Mouse (Mus musculus) cerebellum, postnatal 25 days (tissue): Measurements from ENCODE around the gene Ofcc1.
A peak's percentile ranks its signal among the peaks of the same experiment; 100 is the strongest.

Experiments
- DNase-seq, 2 experiments: peaks; one replicate each; pipeline ENCODE4 v3.0.0; 2021; ENCODE audit warnings: mixed read lengths in 2 of 2

Gene Ofcc1

DNA sequence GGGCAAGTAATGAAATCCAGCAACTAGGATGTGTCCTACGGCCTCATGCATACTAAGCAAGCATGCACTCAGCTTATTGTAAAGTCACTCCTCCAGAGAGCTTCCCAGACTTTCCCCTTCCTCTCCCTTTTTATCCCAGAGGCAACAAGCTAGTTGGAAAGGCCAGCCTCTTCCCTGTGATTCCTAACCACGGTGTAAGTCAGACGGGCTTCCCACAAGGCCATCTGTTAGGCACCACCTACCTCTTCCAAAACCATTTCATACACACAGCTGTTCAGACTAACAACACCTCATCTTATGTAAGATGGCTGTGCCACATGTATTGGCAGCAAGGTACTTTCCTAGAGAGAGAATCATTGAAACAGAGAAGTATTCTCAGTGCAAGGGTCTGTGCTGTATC lies 124.9 kb downstream of the Ofcc1 start:
- no peak for DNase-seq

DNA sequence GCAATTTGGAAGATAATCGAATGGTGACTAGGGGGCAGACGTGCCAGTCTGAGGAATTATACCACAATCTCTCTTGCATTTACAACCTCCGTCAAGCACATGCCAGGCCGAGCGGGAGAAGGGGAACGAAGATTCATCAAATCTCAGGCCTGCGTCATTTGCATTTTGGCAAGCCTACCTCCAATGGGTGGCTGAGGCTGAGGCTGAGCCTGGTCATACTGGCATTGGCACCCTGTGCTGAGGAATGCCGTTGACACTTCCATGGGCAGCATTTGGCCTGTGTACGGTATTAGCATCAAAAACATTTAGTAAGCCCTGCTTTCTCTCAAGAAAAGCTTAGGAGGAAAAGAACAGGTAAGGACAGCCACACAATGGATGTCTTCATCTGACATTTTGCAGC lies 152.9 kb downstream of the Ofcc1 start:
- DNase-seq: peak in 1 of 2 experiments; percentile 14

DNA sequence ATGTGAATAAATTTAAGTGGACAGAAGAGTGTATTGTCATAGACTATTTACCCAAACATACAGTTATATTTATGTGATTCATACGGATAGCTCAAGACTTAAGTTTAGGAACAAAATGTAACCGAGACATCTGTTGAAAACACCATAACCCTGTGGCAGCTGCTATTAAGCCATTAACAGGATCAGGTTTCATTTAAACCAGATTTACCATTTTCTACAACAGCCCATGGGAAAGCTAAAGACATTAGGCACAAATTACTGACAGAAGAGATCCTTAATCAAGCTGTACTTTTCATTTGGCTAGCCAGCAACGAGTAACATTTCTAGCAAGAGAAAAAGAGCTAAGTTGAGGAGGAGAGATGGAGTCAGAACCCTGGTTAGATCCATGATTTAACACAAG lies 179.5 kb downstream of the Ofcc1 start:
- DNase-seq: no peak

DNA sequence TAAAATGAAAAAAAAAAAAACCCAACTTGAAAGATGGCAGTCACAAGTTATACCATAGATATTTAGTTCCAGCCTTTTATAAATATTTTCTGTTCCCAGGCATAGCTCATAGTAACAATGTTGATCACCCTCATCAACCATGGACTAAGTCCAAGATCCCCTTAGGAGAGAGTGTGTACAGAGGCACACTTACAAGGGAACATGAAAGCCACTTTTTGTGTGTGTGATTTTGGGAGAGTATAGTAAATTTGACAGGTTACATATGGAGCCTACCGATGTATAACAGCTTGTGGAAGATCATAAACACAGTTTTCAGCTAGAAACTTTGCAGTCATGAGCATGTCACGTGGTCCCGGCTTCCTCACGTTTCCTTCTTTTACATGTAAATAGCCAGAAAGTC lies 189.5 kb downstream of the Ofcc1 start:
- no peak for DNase-seq

DNA sequence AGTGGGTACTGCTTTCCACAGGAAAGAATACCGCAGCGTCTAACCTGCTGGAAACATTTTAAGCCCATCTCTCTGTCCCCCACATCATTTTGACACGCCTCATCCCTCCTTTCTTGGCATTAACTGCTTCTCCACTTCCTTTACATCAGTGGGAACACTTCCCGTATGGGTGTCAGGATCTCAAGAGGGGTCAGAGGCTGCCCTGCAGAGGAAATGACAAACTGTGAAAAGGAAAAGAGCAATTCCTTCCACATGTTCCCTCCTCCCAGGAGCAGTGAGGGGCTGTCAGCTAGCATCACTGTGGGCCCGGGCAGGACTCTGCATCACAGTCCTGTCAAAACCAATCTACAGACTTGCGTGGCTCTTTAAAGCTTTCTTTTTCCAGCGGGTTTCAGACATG lies 193.4 kb downstream of the Ofcc1 start:
- DNase-seq: no peak

DNA sequence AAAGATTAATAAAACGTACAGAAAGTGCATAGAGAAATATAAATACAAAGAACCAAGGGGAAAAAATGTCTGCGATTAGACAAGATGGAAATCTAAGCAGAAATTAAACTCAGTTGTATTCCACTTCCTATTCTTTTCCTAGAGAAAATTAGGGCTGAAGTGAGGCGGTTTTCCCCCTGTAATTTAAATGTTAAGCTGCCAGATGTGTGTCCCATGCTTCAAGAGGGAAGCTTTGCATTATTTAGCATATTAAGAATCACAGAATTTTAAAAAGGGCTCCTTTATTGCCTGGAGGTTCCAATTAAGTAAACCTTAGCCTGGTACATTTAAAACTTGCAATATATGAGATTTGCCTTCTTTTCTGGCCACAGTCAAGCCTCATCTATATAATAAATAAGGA lies 205.8 kb downstream of the Ofcc1 start:
- DNase-seq: no peak

DNA sequence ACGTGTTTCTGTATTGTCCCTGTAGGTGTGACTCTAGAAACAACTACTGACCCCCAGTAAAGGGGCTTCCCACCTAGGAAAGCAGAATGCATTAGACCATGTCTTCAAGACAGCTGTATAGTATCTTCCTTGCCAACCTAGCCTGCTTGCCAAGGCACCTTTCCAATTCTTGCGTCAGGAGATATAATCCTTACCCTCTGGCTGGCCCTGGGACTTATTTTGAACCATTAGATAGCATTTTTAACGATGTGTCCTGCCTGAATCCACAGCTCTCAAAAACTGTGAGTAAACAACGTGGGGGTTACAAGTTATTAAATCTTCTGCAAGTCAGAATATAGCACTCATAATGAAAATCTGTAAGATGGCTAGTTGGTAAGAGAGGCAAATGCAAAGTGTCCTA lies 221.3 kb downstream of the Ofcc1 start:
- DNase-seq: no peak

DNA sequence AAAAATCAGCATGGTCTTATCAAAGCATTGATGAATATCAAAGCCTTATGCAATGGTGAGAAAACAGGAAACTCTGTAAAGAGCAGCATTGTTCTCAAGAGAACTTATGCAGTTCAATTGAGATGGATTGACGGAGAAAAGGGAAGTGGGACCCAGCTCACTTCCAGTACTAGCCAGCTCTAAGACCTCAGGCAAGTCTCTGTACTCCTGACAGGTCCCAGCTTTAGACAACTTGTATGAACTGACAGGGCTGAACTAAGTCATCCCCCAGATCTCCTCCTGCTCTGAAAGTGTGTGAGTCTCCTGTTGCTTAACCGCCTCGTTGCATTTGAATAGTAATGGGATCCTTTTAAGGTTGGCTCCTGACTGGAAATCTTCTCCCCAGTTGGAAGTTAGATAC lies 225.2 kb downstream of the Ofcc1 start:
- DNase-seq: no peak

DNA sequence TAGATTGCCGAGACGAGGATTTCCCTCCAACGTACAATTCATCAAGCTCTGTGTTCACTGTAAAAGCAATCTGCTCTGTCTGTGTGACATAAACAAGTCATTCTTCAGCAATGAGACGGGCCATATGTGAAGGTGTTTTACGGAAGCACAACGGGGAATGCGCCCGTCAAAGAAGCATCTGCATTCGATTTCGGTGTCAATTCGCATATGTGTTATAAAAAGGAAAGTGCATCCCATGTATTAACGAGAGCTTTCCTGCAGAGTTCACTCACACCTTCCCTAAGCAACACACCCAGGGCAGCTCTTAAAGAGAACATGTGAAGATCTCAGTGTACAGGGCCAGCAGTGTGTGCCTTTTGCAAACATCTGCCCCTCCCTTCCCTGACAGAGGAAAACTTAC lies 225.6 kb downstream of the Ofcc1 start:
- DNase-seq: no peak

DNA sequence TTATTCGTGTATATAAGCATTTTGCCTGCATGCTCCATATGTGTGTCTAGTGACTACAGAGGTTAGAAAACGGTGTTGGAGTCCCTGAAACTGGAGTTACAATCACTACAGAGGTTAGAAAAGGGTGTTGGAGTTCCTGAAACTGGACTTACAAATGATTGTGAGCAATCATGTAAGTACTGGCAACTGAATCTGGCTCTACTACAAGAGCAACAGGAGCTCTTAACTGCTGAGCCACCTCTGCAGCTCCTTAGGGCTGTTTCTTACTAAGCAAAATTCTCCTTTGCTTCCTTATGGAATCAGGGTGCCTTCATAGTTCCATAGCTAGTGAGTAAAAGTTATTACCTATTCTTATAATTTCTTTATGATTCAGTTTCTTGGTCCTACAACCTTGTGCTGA lies 237.4 kb downstream of the Ofcc1 start:
- DNase-seq: no peak

DNA sequence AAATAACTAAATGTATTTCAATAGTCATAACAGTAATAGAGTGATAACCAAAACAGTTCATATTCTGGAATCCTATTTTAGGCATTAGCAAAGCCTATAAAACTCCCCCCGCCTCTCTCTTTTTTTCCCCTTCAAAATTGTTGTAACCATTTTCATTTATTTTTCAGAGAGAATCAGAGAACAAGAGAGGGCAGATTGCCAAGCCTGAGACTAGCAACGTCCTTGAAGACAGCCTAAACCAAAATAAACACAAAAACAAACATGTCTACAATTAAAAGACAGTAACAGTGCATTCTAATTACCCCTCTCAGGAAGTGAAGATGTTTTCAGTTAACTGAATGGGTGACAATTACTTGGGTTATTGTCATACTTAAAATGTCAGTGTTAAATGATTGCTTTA lies 248.9 kb downstream of the Ofcc1 start:
- no peak for DNase-seq

DNA sequence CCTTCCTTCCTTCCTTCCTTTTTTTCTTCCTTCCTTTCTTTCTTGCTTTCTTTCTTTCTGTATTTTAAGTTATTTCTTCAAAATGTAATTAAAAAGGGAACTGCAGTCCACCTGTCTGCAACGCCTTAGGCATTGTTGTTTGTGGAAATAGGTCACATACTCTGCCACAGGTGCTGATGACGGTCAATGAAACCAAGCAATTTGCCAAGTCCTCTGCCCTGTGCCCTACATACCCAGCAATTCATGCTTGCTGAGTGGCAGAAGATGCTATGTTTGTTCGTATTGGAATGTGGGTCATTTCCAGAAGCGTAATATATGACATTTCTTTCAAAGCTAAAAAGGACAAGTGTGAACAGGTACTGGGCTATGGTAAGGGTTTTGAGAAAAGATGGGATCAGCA lies 285.0 kb downstream of the Ofcc1 start:
- DNase-seq: peak; percentile 51 to 61

DNA sequence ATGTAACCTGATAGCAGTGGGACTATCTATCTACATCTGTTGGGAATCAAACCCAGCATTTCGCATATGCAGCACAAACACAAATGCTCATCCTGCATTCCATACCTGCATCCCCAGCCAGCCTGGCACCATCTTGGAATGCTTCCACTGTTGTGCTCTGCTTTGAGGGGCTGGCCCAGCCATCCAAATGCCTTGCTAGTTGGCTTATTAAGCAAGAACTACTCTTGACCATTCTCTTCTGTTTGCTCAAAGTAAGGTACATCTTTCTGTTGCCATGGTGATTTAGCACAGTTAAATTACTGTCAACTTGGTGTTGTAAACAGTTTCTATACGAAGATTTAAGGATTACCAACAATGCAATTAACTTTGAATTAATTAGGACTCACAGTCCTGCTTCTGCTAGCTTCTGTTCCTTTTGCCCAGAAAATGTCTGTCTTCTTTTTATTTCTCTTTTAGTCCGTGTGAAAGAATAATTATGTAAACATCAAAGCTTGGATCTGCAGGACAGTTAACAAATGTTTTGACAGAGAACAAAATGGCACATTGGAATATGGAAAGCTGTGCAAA lies 286.3 kb downstream of the Ofcc1 start:
- DNase-seq: no peak

DNA sequence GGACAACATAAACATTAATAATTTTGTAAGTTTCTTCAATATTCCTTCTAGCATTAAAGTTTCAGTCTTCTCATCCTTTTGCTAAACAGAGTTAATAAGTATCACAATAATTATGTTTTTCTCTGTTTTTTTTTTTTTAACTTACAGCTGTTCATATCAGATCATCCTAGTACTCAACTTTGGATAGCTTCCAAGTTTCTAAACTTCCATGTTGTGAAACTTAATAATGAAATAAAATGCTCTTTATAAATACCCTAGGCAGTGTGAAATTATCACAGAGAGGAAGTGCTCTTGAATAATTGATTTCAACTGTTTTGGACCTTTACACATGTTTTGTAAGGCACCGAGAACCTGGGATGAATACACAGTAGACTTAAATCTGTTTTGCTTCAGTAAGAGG lies 291.2 kb downstream of the Ofcc1 start:
- DNase-seq: no peak

DNA sequence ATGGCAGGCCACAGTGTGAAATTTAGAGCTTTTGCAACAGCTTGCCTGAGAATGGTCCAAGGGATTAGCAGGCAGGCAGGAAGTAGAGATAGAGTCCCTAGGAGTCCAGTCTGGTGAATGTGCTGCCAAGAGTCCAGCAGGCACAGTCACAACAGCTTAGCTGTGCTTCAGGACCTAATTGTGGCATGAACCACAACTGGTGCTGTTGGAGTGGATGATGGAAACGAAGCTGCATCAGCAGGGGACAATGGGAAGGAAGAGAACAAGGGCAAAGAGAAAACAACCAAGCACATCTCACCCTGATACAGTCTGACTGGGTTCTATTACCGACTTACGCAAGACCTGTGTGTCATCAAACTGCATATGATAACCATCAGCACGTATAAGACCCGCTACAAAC lies 300.0 kb downstream of the Ofcc1 start:
- DNase-seq: peak; percentile 80 to 82

DNA sequence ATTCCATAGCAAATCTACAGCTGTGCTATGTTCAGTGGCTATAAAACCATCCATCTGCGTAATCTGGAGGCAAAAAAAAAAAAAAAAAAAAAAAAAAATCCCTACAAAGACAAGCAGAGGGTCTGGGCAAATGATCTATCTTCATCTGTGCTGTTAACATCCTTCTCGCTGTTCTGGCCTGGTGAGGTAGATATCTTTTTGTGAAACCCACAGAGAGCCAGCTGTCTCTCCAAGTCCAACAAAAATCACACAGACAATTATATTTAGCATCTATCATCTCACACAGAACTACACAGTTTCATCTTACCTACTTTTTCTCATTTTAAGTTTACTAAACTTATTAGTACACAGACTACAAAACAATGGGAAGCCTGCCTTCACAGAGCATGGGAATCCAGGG lies 323.4 kb downstream of the Ofcc1 start:
- DNase-seq: no peak

DNA sequence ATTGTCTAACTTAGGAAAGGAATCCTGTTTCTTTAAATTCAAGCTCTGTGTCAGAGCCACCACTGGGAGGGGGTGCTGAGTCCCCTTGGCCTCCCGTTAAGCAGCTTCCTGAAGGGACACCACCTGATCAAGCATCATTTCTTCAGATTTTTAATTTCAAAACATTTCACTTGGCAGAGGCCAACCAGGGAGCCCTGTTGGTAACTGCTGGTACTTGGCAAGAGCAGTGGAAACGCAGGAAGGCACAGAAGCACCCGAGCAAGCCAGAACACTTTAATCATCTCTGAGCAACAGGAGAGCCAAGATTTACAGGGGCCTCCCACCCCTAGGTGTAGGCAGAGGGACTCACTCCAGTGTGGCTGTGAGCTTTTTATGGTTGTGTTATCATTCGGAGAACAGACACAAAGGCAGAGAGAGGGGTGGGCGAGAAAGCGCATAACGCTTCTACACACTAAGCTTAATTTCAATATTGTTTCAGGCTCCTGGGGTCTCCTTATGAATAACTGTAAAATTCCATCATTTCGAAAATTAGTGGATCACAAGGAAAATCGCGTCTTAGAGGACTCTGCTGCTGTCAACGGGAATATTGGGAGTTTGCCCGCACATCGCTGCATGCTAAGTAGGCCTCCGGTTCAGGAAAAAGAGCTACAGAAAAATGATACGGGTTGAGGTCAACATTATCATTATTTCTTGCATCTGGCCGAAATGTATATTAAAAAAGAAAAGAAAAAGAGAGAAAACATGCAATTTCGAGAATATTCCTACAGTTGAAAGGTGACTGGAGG lies 324.1 kb downstream of the Ofcc1 start:
- DNase-seq: peak; percentile 80 to 81

DNA sequence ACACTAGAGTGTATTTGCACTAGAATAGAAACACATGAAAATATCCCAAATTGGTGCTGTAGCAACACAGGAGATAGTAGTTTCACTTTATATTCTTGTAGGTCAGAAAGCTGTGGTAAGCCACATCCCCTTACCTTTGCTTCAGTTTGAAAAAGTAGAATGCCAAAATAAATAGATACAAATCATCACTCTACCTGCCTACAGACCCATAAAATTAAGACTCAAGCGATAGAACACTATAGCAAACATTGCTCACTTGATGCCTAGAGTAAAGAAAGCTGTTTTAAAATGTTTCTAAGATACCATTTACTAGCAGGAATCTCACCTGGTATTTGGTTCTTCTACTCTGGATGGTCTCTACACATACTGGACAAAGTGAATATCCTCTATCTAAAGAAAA lies 331.8 kb downstream of the Ofcc1 start:
- DNase-seq: no peak

DNA sequence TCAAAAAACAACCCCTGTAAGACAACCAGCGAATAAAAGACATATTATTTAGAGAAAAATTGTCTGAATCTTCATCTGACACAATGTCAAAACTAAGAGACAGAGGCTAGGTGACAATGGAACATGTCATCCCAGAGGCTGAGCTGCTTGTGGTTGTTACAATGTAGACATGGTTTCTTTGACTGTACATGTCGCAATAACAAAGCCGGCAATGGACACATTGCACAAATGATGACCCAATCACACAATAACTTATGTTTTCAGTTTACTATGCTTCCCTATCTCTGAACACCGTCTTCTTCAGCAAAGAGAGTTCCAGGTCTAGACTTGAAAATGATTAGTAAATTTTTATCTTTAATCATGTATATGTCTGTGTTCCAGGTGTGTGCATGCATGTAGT lies 332.4 kb downstream of the Ofcc1 start:
- no peak for DNase-seq

DNA sequence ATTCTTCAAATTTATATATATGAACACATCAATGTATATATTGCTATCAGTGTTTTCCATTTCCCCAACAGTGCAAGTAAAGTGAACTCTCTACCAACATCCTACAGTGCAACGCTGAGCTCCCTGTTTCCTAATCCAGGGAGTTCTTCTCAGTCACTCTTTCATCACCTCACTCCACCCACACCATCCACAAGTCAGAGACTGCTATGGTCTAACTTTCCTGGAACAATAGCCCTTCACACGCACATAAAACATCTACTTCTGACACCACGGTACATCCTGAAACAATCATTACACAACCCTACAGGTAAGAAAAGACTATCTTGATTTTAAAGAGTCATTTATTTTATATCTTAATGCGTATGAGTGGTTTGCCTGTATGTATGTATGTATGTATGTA lies 335.4 kb downstream of the Ofcc1 start:
- no peak for DNase-seq

DNA sequence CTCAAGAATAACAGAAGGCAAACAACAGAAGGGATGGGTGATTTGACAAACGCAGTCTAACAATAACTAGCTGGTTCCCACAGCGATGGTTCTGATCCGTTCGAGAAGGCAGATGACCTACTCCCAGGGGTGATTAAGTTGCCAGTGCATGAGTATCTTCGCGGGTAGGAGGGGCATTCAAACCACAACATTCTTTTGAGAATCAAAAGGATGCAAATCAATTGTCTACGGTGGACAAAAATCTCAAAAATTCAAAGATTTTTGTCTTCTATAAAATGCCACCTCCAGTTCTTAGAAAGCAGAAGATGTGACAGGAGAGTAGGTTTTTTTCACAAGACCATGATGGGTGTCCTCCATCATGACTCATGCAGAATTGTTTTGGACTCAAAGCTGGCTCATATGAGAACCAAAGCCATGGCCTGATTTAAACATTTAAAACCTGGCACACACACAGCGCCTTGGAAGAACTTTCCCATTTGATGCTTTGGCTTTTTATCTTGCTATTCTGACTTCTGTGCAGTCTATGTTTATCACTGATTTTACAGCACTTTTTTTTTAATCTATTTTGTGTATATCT lies 338.0 kb downstream of the Ofcc1 start:
- DNase-seq: peak in 1 of 2 experiments; percentile 48

DNA sequence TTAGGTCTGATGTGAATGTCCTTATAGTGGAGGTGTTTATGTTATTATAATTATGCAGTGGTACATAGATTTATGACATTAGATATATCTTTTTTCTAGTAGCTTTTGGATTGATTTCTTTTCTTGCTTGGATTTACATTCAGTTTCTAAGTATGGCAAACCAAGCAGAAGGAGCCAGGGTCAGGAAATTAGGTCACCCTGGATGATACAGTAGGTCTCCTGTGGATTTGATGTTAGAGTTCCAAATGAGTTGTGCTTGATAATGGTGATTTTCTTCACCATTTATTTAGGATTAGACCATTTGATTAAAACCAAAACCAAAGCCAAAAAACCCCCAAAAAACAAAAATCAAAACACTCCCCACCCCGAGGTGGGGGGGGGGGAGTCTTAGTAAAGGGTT lies 338.6 kb downstream of the Ofcc1 start:
- no peak for DNase-seq

DNA sequence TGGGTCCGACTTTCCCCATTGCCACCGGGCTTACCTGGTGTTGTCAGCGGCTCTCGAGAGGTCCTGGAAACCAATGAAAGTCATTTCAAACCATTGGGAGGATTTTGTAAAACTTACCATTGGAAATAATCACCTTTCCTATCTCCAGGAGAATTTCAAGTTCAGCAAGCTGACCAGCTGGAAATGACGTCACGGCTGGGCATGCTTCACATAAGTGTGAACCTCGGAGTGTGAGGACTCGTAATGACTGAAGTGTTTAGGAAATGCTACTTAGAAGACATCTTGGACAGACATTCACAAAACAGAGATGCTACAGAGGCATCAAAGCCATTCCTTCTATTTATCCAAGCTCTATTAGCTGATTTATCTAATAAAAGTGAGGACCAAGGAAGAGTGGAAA lies 361.0 kb downstream of the Ofcc1 start:
- DNase-seq: peak in 1 of 2 experiments; percentile 26

DNA sequence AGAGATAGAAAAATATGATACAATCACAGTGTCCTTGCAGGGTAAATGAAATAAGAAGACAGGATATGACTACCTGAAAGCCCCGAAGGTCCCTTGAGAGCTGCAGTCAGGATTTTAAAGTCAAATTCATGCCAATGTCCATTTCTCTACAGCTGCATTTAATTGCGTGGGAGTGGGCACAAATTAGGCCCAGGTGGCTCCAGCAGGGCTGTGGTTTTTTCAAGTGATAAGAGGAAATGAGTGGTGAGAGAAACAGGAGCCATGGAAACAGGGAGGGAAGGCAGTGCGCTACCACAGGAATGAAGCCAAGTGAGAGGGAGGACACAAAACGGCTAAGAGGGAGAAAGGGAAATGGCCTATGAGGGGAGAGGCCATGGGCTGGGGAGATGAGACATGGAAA lies 363.3 kb downstream of the Ofcc1 start:
- DNase-seq: no peak
